Mouse (Mus musculus): Measurements from ENCODE around the gene Kctd10.

GRCm38 (mm10) chr5:114359586-114359985, 20.7 kb downstream of the Kctd10 start:
- TF ChIP-seq CTCF (IDR thresholded peaks at IDR 0.05; ENCODE audit: borderline replicate concordance, extremely low read depth, insufficient read depth, insufficient read length) (no peak), POLR2A (IDR thresholded peaks at IDR 0.05; ENCODE audit: borderline replicate concordance, extremely low read depth, insufficient read depth, insufficient read length, poor library complexity, severe bottlenecking) (no peak)

Measured in brain, embryonic 14.5 days (tissue).